Mouse (Mus musculus) small intestine, adult 2 months (tissue): ENCODE results near the gene Cfap97.

ENCODE experiments used
- CTCF ChIP-seq: fragments of 200-500 bp; IDR thresholded peaks from 2 replicates; pipeline ENCODE4 v1.5.1; 2012; ENCODE audit warnings: low read depth, mild to moderate bottlenecking, control low read depth, inconsistent platforms, low read length, moderate library complexity, mixed read lengths; ENCODE audit not compliant: insufficient replicate concordance, insufficient read length; ENCODE audit errors: extremely low read depth
- POLR2A ChIP-seq: fragments of 200-500 bp; IDR thresholded peaks from 2 replicates; pipeline ENCODE4 v1.6.1; 2012; ENCODE audit warnings: low read depth, mild to moderate bottlenecking, control low read depth, inconsistent platforms, low read length, moderate library complexity

DNA sequence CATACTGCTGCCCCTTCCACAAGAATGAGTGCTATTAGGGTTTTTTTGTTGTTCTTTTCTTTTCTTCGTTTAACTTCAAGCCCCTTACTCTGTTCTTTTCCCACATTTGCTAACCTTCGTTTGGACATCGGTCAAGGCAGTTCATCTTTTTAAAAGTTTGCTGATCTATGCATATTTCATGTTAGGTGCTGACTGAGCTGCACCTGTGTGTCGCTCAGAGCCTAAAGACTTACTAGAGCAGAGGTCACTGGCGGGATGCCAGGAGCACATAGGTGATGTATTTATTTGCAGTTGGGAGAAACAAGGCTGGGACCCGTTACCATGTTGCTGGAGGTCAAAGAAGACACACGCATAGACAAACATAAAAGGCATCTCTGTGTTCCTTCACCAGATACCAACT lies 60.6 kb downstream of the Cfap97 start:
- TF ChIP-seq POLR2A: no peak
- TF ChIP-seq CTCF: no peak
